Mouse (Mus musculus): Measurements from ENCODE around the gene Ppia. TPM values are rescaled to one million over a fixed set of nuclear protein-coding genes. Genes with fewer than 3 reads are reported as not detected.
"Not testable (repeated sequence)": the region's sequence is repeated elsewhere in the genome, so short reads cannot be mapped to it uniquely, and the experiment has no call there.

The Ppia gene
- polyA plus RNA-seq, 1 experiment, result 709 TPM

DNA sequence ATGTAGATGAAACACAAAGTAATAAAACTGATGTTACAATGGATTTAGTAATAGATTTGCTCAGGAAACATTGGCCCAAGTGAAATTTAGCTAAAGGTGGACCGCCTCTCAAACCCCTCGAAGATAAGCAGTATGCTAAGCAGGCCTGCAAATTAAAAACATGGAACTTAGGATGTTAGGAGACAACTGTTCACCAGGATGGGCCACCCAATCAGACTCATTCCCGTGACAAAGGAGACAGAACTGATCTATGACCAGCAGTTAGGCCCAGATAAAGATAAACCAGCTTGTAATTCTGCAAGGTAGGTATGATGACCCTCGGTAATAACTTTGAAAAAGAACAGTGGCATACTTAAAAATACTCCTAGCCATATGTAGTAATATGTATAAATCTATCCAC, 27.9 kb downstream of the Ppia start:
- TF ChIP-seq CTCF (IDR thresholded peaks at IDR 0.05; ENCODE audit: control insufficient read depth, insufficient read depth, insufficient replicate concordance, low read depth, low read length) (no peak), POLR2A (IDR thresholded peaks at IDR 0.05; ENCODE audit: control insufficient read depth, low read depth, low read length) (no peak)
- peak overlapping the region; percentile 94; the same call in 1 of the 2 replicates for H3K4me3 ChIP-seq (ENCODE audit: control insufficient read depth, low read depth, low read length)
- peaks cover 4% of the 10 kb centered on the region; the same call in 1 of the 2 replicates for H3K4me1 ChIP-seq (ENCODE audit: control insufficient read depth, insufficient read depth, low read length)
- H3K27me3 ChIP-seq (ENCODE audit: control insufficient read depth, insufficient read depth, low read length), result no peaks in the 10 kb centered on the region
- peak overlapping the region; percentile 65; the same call in 1 of the 2 replicates for H3K27ac ChIP-seq (ENCODE audit: control insufficient read depth, insufficient read depth, low read depth, low read length)
- no peaks in the 10 kb centered on the region; the same call in 1 of the 2 replicates for H3K36me3 ChIP-seq (ENCODE audit: control insufficient read depth, insufficient read depth, low read length)

DNA sequence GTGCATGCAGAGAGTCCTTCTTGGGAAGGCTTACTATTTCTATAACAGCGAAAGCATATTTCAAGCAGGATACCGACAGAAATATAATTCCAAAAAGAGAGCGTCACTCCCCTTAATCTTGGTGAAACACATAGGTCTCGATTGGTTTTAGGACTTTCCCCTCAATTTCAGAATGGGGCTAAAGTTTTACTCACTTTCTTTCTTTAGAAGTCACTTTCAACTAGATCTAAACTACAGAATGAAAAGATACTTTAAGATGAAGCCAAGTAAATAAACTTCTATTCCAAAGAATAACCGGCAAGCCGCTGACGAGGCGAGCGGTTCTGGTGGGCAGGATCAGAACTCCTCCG, 28.5 kb downstream of the Ppia start:
- Histone ChIP-seq H3K27me3 (ENCODE audit: control insufficient read depth, insufficient read depth, low read length) (no peaks in the 10 kb centered on the region), H3K36me3 (ENCODE audit: control insufficient read depth, insufficient read depth, low read length) (no peaks in the 10 kb centered on the region; the same call in 1 of the 2 replicates), H3K4me1 (ENCODE audit: control insufficient read depth, insufficient read depth, low read length) (peaks cover 4% of the 10 kb centered on the region; the same call in 1 of the 2 replicates), H3K27ac (ENCODE audit: control insufficient read depth, insufficient read depth, low read depth, low read length) (peak overlapping the region; percentile 91), H3K4me3 (ENCODE audit: control insufficient read depth, low read depth, low read length) (peak overlapping the region; percentile 94)
- TF ChIP-seq POLR2A (IDR thresholded peaks at IDR 0.05; ENCODE audit: control insufficient read depth, low read depth, low read length), result no peak; the same call in 1 of the 2 replicates
- no peak for TF ChIP-seq CTCF (IDR thresholded peaks at IDR 0.05; ENCODE audit: control insufficient read depth, insufficient read depth, insufficient replicate concordance, low read depth, low read length)

DNA sequence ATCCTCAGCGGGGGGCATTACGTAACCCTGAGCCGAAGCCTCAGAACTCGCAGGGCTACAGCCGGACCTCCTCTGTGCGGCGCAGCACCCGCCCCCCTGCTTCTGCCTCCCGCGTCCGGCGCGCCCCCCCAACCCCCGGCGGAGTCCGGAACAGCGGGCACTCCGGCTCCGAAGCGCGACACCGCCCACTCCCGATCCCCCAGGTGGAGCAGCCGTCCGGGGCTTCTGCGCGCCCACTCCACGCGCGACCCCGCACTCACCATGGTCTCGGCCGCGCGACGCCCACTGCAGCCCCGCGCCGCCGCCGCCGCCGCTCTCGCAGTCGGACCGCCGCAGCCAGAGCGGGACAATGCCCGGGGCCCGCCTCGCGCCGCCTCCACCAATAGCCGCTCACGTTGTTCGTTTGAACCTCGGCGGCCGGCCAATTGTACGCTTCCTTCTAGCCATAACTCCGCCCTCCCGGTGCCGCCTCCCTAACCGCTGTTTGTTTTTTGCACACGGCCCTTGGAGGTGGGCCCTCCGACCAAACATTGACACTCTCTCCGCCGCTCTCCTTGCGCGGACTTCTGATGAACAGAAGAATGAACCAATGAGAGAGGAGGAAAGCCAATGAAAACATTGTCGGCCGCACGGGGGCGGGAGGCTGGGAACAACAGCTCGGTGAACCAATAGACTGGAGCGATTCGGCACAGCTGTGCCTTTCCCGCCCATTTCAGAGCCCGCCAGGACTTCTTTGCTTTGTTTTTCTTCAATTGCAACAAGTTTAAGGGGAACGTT, 29.0 kb downstream of the Ppia start, which contains the start of gene H2afv:
Gene H2afv (minus strand): TSS at position 367 of the 777 bp plus-strand sequence.
- H3K4me3 ChIP-seq (ENCODE audit: control insufficient read depth, low read depth, low read length), result peak within 1 kb of the TSS; percentile 94
- no peaks in the 10 kb centered on the region for H3K27me3 ChIP-seq (ENCODE audit: control insufficient read depth, insufficient read depth, low read length)
- H3K27ac ChIP-seq (ENCODE audit: control insufficient read depth, insufficient read depth, low read depth, low read length), result peak within 1 kb of the TSS; percentile 91
- TF ChIP-seq POLR2A (IDR thresholded peaks at IDR 0.05; ENCODE audit: control insufficient read depth, low read depth, low read length), result peak; percentile 40; the same call in 1 of the 2 replicates
- TF ChIP-seq CTCF (IDR thresholded peaks at IDR 0.05; ENCODE audit: control insufficient read depth, insufficient read depth, insufficient replicate concordance, low read depth, low read length), result no peak
- H3K4me1 ChIP-seq (ENCODE audit: control insufficient read depth, insufficient read depth, low read length), result peaks cover 4% of the 10 kb centered on the region; the same call in 1 of the 2 replicates
- no peaks in the 10 kb centered on the region; the same call in 1 of the 2 replicates for H3K36me3 ChIP-seq (ENCODE audit: control insufficient read depth, insufficient read depth, low read length)

- Histone ChIP-seq H3K27ac (ENCODE audit: control insufficient read depth, insufficient read depth, low read depth, low read length) (no peak overlapping the region), H3K36me3 (ENCODE audit: control insufficient read depth, insufficient read depth, low read length) (no peaks in the 10 kb centered on the region; the same call in 1 of the 2 replicates), H3K4me3 (ENCODE audit: control insufficient read depth, low read depth, low read length) (no peak overlapping the region), H3K4me1 (ENCODE audit: control insufficient read depth, insufficient read depth, low read length) (peaks cover 4% of the 10 kb centered on the region; the same call in 1 of the 2 replicates), H3K27me3 (ENCODE audit: control insufficient read depth, insufficient read depth, low read length) (no peaks in the 10 kb centered on the region)
- no peak for TF ChIP-seq CTCF (IDR thresholded peaks at IDR 0.05; ENCODE audit: control insufficient read depth, insufficient read depth, insufficient replicate concordance, low read depth, low read length)
- no peak for TF ChIP-seq POLR2A (IDR thresholded peaks at IDR 0.05; ENCODE audit: control insufficient read depth, low read depth, low read length)
These were observed 30.2 kb downstream of the Ppia start for GRCm38 (mm10) chr11:6445441-6445840.

DNA sequence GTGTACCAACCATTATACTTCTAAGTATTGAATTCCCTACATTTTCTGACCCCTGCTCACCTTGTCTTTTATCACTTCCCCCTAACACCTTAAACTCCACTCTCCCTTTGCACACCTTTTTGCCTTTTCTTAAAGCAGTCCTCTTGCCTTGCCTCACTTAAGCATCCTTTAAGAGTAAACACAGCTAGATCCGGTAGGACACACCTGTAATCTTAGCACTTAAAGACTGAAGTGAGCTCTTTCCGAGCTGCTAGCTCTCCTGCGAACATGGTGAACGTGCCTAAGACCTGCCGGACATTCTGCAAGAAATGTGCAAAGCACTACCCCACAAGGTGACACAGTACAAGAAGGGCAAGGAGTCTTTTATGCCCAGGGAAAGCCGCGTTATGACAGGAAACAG, 30.7 kb downstream of the Ppia start:
- Histone ChIP-seq H3K27me3 (ENCODE audit: control insufficient read depth, insufficient read depth, low read length) (no peaks in the 10 kb centered on the region), H3K27ac (ENCODE audit: control insufficient read depth, insufficient read depth, low read depth, low read length) (no peak overlapping the region), H3K4me1 (ENCODE audit: control insufficient read depth, insufficient read depth, low read length) (peaks cover 4% of the 10 kb centered on the region; the same call in 1 of the 2 replicates), H3K36me3 (ENCODE audit: control insufficient read depth, insufficient read depth, low read length) (no peaks in the 10 kb centered on the region; the same call in 1 of the 2 replicates), H3K4me3 (ENCODE audit: control insufficient read depth, low read depth, low read length) (no peak overlapping the region)
- TF ChIP-seq POLR2A (IDR thresholded peaks at IDR 0.05; ENCODE audit: control insufficient read depth, low read depth, low read length) (no peak), CTCF (IDR thresholded peaks at IDR 0.05; ENCODE audit: control insufficient read depth, insufficient read depth, insufficient replicate concordance, low read depth, low read length) (no peak)

DNA sequence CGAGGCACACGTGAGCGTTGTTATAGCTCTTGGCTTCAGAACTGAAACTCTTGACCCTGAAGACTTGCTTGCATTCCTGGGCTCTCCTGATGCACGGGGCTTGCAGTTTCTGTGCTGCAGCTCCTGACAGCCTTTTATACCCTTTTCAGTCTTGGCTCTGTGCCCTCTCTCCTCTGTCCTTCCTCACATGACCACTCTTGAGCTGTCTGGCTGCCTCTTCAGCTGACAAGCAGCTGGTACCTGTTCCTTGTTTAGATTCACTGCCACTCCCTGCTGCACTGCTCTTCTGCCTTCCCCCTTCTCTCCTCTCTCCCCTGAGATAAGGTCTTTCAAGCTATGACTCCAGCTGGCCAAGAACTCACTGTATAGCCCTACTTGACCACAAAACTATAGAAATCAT, 32.2 kb downstream of the Ppia start:
- H3K36me3 ChIP-seq (ENCODE audit: control insufficient read depth, insufficient read depth, low read length), result no peaks in the 10 kb centered on the region
- TF ChIP-seq CTCF (IDR thresholded peaks at IDR 0.05; ENCODE audit: control insufficient read depth, insufficient read depth, insufficient replicate concordance, low read depth, low read length) (no peak), POLR2A (IDR thresholded peaks at IDR 0.05; ENCODE audit: control insufficient read depth, low read depth, low read length) (no peak)
- H3K4me1 ChIP-seq (ENCODE audit: control insufficient read depth, insufficient read depth, low read length), result peaks cover 4% of the 10 kb centered on the region; the same call in 1 of the 2 replicates
- H3K4me3 ChIP-seq (ENCODE audit: control insufficient read depth, low read depth, low read length), result no peak overlapping the region
- no peaks in the 10 kb centered on the region for H3K27me3 ChIP-seq (ENCODE audit: control insufficient read depth, insufficient read depth, low read length)
- H3K27ac ChIP-seq (ENCODE audit: control insufficient read depth, insufficient read depth, low read depth, low read length), result no peak overlapping the region

DNA sequence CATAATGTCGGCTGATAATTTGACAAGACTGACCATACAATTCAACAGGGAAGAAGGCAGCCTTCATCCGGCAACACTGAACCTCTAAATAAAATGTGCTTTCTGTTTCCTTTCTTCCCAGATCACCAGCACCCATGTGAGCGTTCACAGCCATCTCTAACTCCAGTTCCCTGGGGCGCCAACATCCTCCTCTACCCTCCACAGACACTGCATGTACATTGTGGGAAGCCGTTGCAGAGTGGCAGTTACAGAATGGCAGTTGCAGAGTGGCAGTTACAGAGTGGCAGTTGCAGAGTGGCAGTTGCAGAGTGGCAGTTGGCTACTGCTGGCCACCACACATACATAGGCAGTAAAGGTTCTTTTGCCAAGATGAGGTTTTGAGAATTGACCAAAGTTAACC, 32.9 kb downstream of the Ppia start:
- H3K27me3 ChIP-seq (ENCODE audit: control insufficient read depth, insufficient read depth, low read length); H3K36me3 ChIP-seq (ENCODE audit: control insufficient read depth, insufficient read depth, low read length); H3K4me1 ChIP-seq (ENCODE audit: control insufficient read depth, insufficient read depth, low read length); H3K4me3 ChIP-seq (ENCODE audit: control insufficient read depth, low read depth, low read length): not testable (repeated sequence)
- H3K27ac ChIP-seq (ENCODE audit: control insufficient read depth, insufficient read depth, low read depth, low read length), result peak overlapping the region; percentile 99

Measured in testis, adult 2 months (tissue).